Mouse (Mus musculus): ENCODE results near the gene Lrmda.

GRCm38 (mm10) chr14:22952981-22953380 is 933.5 kb downstream of the Lrmda start:
- TF ChIP-seq CTCF (IDR thresholded peaks at IDR 0.05; ENCODE audit: low read depth, low read length) (no peak), POLR2A (IDR thresholded peaks at IDR 0.05; ENCODE audit: extremely low read depth, insufficient read depth, low read length) (no peak)

Data from liver, adult 2 months (tissue).